Mouse (Mus musculus) heart, postnatal 10 days (tissue): ENCODE measurements around the gene Ints5. TPM values are rescaled to one million over a fixed set of nuclear protein-coding genes. Genes with fewer than 3 reads are reported as not detected.

Source experiments
- microRNA-seq, 2 experiments: library from miRNA; unstranded; fragments of <30 nt; microRNA quantifications; one replicate each; pipeline ENCODE4 v1.2.0; 2022
- total RNA-seq, 2 experiments: library from RNA; stranded (reverse); gene quantifications; 2 replicates each; pipeline ENCODE4 v1.2.3; 2021

Gene Ints5
- total RNA-seq, 2 experiments from 2014 or later, result 14.5 to 17.1 TPM

Small RNAs within 50 kb of the gene (microRNA-seq; reads per million reads assigned to microRNA genes)
- 0 to 0.70 reads per million in 2 experiments for gene Mir5136

Other genes starting within 250 kb of the Ints5 start
- gene Chrm1, start 229.2 kb upstream of the Ints5 start, total RNA-seq, result not detected
- 10 to 100 TPM; 36.6 to 56.3 TPM for gene Slc3a2, start 169.6 kb upstream of the Ints5 start, total RNA-seq
- 10 to 100 TPM; 24.9 to 27.2 TPM for gene Wdr74, start 157.2 kb upstream of the Ints5 start, total RNA-seq
- not detected for gene 1700092M07Rik, start 152.3 kb upstream of the Ints5 start, total RNA-seq
- gene Stx5a, start 151.6 kb upstream of the Ints5 start, total RNA-seq, result 10 to 100 TPM; 43.6 to 44.4 TPM
- gene Nxf1, start 135.9 kb upstream of the Ints5 start, total RNA-seq, result 10 to 100 TPM; 61.7 to 67.6 TPM
- gene Tmem223, start 122.0 kb upstream of the Ints5 start, total RNA-seq, result 100 to 1,000 TPM; 115 to 133 TPM
- gene Tmem179b, start 118.5 kb upstream of the Ints5 start, total RNA-seq, result 10 to 100 TPM; 13.9 to 22.5 TPM
- 10 to 100 TPM in 1 of 2 experiments, 1 to 10 TPM in 1; 9.5 to 10.2 TPM for gene Taf6l, start 106.6 kb upstream of the Ints5 start, total RNA-seq
- gene Polr2g, start 94.4 kb upstream of the Ints5 start, total RNA-seq, result 10 to 100 TPM; 72.7 to 76.0 TPM
- 1 to 10 TPM; 2.2 to 3.0 TPM for gene Zbtb3, start 90.5 kb upstream of the Ints5 start, total RNA-seq
- 10 to 100 TPM; 14.2 to 17.6 TPM for gene Ttc9c, start 73.7 kb upstream of the Ints5 start, total RNA-seq
- 10 to 100 TPM; 51.0 to 56.3 TPM for gene Hnrnpul2, start 73.0 kb upstream of the Ints5 start, total RNA-seq
- not detected for gene AC129217.1, start 63.2 kb upstream of the Ints5 start, total RNA-seq
- gene Bscl2, start 55.5 kb upstream of the Ints5 start, total RNA-seq, result 10 to 100 TPM; 25.8 to 34.7 TPM
- gene Gng3, start 53.8 kb upstream of the Ints5 start, total RNA-seq, result not detected
- gene Lrrn4cl, start 42.2 kb upstream of the Ints5 start, total RNA-seq, result 1 to 10 TPM; 4.2 to 5.1 TPM
- gene Ubxn1, start 21.5 kb upstream of the Ints5 start, total RNA-seq, result 100 to 1,000 TPM; 123 to 126 TPM
- 10 to 100 TPM; 50.4 to 58.1 TPM for gene Uqcc3, start 12.1 kb upstream of the Ints5 start, total RNA-seq
- 1 to 10 TPM; 2.0 to 9.8 TPM for gene Lbhd1, start 9.3 kb upstream of the Ints5 start, total RNA-seq
- not detected for gene Gm49403, start 9.1 kb upstream of the Ints5 start, total RNA-seq
- gene 1810009A15Rik, start 4.2 kb upstream of the Ints5 start, total RNA-seq, result 10 to 100 TPM; 16.6 to 23.0 TPM
- gene Gm49416, start 4.1 kb upstream of the Ints5 start, total RNA-seq, result 1 to 10 TPM in 1 of 2 experiments, not detected in 1; 6.4 TPM
- gene Ganab, start 5.1 kb downstream of the Ints5 start, total RNA-seq, result 10 to 100 TPM; 69.3 to 74.5 TPM
- gene B3gat3, start 27.4 kb downstream of the Ints5 start, total RNA-seq, result 10 to 100 TPM; 38.7 to 41.8 TPM
- 1 to 10 TPM; 6.5 to 7.1 TPM for gene Rom1, start 36.4 kb downstream of the Ints5 start, total RNA-seq
- gene Eml3, start 36.5 kb downstream of the Ints5 start, total RNA-seq, result 10 to 100 TPM; 16.7 to 18.7 TPM
- gene Mta2, start 48.9 kb downstream of the Ints5 start, total RNA-seq, result 10 to 100 TPM; 54.4 to 59.5 TPM
- gene Tut1, start 60.8 kb downstream of the Ints5 start, total RNA-seq, result 10 to 100 TPM in 1 of 2 experiments, 1 to 10 TPM in 1; 8.5 to 10.4 TPM
- 100 to 1,000 TPM; 283 to 289 TPM for gene Eef1g, start 74.0 kb downstream of the Ints5 start, total RNA-seq
- gene Ahnak, start 96.3 kb downstream of the Ints5 start, total RNA-seq, result 100 to 1,000 TPM; 348 to 380 TPM
- gene Scgb1a1, start 195.0 kb downstream of the Ints5 start, total RNA-seq, result 1 to 10 TPM in 1 of 2 experiments, not detected in 1; 4.2 TPM
- 10 to 100 TPM; 18.5 to 18.6 TPM for gene Asrgl1, start 242.6 kb downstream of the Ints5 start, total RNA-seq